8 mouse cellular contexts compared by ENCODE assay signal in genomic region chr14:19705649-19706048, GRCm38 (mm10). TPM values are rescaled to one million over a fixed set of nuclear protein-coding genes. Genes with fewer than 3 reads are reported as not detected.
A peak's percentile ranks its signal among the peaks of the same experiment; 100 is the strongest.
DNase-seq lines count a peak whose midpoint lies in the region; ATAC-seq and TF ChIP-seq lines count a peak whose summit lies in the region.

No protein-coding gene starts in this region.

- peak; percentile 75 for DNase-seq in Muller cell, postnatal 12 days (ENCODE audit: inconsistent ontology term)
- DNase-seq in cerebellum, postnatal 36 days, result peak; percentile 46 to 48
- peak; percentile 43 to 49 for DNase-seq in gastrocnemius, adult 8-10 months (ENCODE audit: low spot score in 2 of 2)
- peak; percentile 79 for DNase-seq in hindbrain, postnatal 0 days (ENCODE audit: low spot score)
- peak; percentile 77 for DNase-seq in left cerebral cortex, adult 2 months (ENCODE audit: extremely low spot score in 1 of 2, low spot score in 2 of 2)
- peak; percentile 83 to 86 for DNase-seq in right cerebral cortex, postnatal 10 days (ENCODE audit: low spot score in 2 of 2)
- peak; percentile 37 for DNase-seq in urinary bladder, postnatal 10 days (ENCODE audit: low spot score)

- H3K27ac ChIP-seq in hindbrain, postnatal 0 days, result no peak overlapping the region
- H3K27ac ChIP-seq in left cerebral cortex, adult 2 months, result no peak overlapping the region

- intact Hi-C loops in left cerebral cortex, adult 2 months (cut with DNase I), result loop anchor here (1.0 to 10.0 kb wide), 5 partner anchors 72 to 549 kb away; no protein-coding TSS in a partner anchor

- no peak overlapping the region for H3K4me3 ChIP-seq in hindbrain, postnatal 0 days (ENCODE audit: low read length)
- no peak overlapping the region for H3K4me3 ChIP-seq in left cerebral cortex, adult 2 months

- H3K4me2 ChIP-seq in hindbrain, postnatal 0 days (ENCODE audit: low read depth, low read length), result peak overlapping the region; percentile 25; the same call in 1 of the 2 replicates

- no peaks in the 10 kb centered on the region for H3K27me3 ChIP-seq in hindbrain, postnatal 0 days (ENCODE audit: insufficient read depth, low read length)

- ATAC-seq in hindbrain, postnatal 0 days, result peak; percentile 83
- ATAC-seq in megakaryocyte-erythroid progenitor cell, adult 5-6 weeks (replicated peaks; ENCODE audit: low FRiP score, low TSS enrichment, poor library complexity, severe bottlenecking), result peak; percentile 93

- 9% methylated on average over 16 of the region's 16 CpGs for WGBS in hindbrain, postnatal 0 days

- H3K36me3 ChIP-seq in hindbrain, postnatal 0 days (ENCODE audit: insufficient read depth, low read length), result no peaks in the 10 kb centered on the region

- H3K4me1 ChIP-seq in hindbrain, postnatal 0 days (ENCODE audit: insufficient read depth, low read length), result 0 out of 2 replicates have a peak, but pooled peaks cover 4% of the 10 kb centered on the region

- peak; percentile 88 for TF ChIP-seq CTCF in hindbrain, postnatal 0 days (IDR thresholded peaks at IDR 0.05; ENCODE audit: low read depth)
- TF ChIP-seq CTCF in left cerebral cortex, adult 2 months (IDR thresholded peaks at IDR 0.05), result peak; percentile 88

- no peaks in the 10 kb centered on the region for H3K9me3 ChIP-seq in hindbrain, postnatal 0 days (ENCODE audit: low read length)

- no peak overlapping the region for H3K9ac ChIP-seq in hindbrain, postnatal 0 days (replicated peaks; ENCODE audit: low read length)

RNA-seq across cellular contexts. Expression of gene Nid2, which starts 45.4 kb away (rescaled TPM):
- 1 to 10 TPM; 3.3 to 7.8 (median 3.6) TPM for total RNA-seq in gastrocnemius, adult 8-10 months (2022)
- total RNA-seq in hindbrain, postnatal 0 days (2014; rRNA removed), result 40.6 and 52.8 TPM in 2 replicates
- polyA plus RNA-seq in hindbrain, postnatal 0 days (2015; fragmentation: Nextera tagmentation; extraction: Ambion mirVana), result 22.5 and 25.5 TPM in 2 replicates
- 1 to 10 TPM; 2.3 to 2.6 TPM for total RNA-seq in left cerebral cortex, adult 2 months (2021)
- total RNA-seq in megakaryocyte-erythroid progenitor cell, adult 5-6 weeks (2014; fragmentation: Nextera tagmentation), result not detected in 2 replicates
- 0.23 TPM in 1 of 2 replicates, not detected in the other for total RNA-seq in megakaryocyte-erythroid progenitor cell, adult 5-6 weeks (2017)
